Mouse (Mus musculus) heart, adult 2 months (tissue): ENCODE results near the gene Ramp2.

Experiments
- CTCF ChIP-seq: fragments of 200-600 bp; IDR thresholded peaks from 2 replicates; pipeline ENCODE4 v1.8.1; 2022; ENCODE audit warnings: antibody characterized with exemption, mild to moderate bottlenecking, moderate library complexity
- EP300 ChIP-seq: fragments of 200-500 bp; IDR thresholded peaks from 2 replicates; pipeline ENCODE4 v1.6.1; 2011; ENCODE audit warnings: low read depth, low read length, control low read depth; ENCODE audit not compliant: insufficient read depth
- POLR2A ChIP-seq: fragments of 200-500 bp; IDR thresholded peaks from 2 replicates; pipeline ENCODE4 v1.6.1; 2011; ENCODE audit warnings: mild to moderate bottlenecking, low read depth, low read length, control low read depth; ENCODE audit not compliant: insufficient read depth

GRCm38 (mm10) chr11:101232010-101232839, 13.6 kb upstream of the Ramp2 start:
- no peak for TF ChIP-seq CTCF
- TF ChIP-seq EP300: 0 out of 2 replicates have a peak, but pooled peaks have one; percentile 55
- TF ChIP-seq POLR2A: peak; percentile 71
